Mouse (Mus musculus): ENCODE results near the gene Mboat2. TPM values are rescaled to one million over a fixed set of nuclear protein-coding genes. Genes with fewer than 3 reads are reported as not detected.

Gene Mboat2
- polyA plus RNA-seq, 1 experiment from 2014 or later: 69.0 TPM

DNA sequence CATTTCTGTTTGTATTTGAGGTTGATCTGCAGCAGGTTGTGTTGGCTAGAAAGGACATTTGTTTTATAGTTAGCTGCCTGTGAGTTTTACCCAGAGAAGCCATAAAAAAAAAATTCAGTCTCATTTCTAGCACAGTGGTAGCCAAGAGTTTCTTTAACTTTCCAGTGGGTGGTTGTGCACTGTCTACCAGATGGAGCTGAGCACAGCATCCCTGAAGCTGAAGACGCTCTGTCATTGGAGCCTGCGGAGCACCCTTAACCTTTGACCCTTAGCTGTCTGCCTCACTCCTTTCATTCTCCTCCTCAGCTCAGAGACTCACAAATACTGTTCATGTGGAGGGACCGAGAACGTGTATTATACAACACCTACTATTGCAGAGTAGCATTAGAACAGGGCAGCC is 40.2 kb downstream of the Mboat2 start:
- Histone ChIP-seq H3K4me3 (ENCODE audit: low read depth, low read length) (no peak overlapping the region), H3K27ac (ENCODE audit: low read length) (no peak overlapping the region), H3K9ac (ENCODE audit: low read depth, low read length) (no peak overlapping the region), H3K4me2 (ENCODE audit: low read length) (no peak overlapping the region), H3K36me3 (ENCODE audit: control insufficient read depth, insufficient read depth, low read length) (no peaks in the 10 kb centered on the region), H3K4me1 (ENCODE audit: control insufficient read depth, insufficient read depth, low read length) (peaks cover 1% of the 10 kb centered on the region; the same call in 1 of the 2 replicates), H3K9me3 (replicated peaks; ENCODE audit: control insufficient read depth, low read length, poor library complexity, severe bottlenecking) (no peaks in the 10 kb centered on the region), H3K27me3 (ENCODE audit: control insufficient read depth, insufficient read depth, low read depth, low read length) (no peaks in the 10 kb centered on the region)
- WGBS: 28% methylated on average over 4 of the region's 4 CpGs
- 0 out of 2 replicates have a peak, but pooled peaks have one; percentile 25 for ATAC-seq

DNA sequence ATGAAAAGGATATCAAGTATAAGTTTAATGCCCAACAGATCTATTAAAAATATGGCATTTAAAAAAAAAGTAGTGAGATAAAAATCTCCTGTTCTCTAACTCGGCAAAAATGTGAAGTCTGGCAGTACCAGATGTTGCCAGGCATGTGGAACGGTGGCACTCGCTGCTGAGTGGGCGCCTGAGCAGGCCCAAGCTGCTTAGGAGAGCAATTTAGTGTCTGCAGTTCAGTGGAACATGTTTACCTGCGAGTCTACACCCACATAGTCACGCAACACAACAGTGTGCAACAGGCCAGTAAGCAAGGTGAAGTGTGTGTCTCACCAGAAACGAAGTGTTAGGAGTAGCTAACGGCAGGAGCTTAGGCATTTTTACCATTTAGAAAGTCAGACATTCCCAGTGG is 41.6 kb downstream of the Mboat2 start:
- Histone ChIP-seq H3K36me3 (ENCODE audit: control insufficient read depth, insufficient read depth, low read length) (no peaks in the 10 kb centered on the region), H3K4me3 (ENCODE audit: low read depth, low read length) (no peak overlapping the region), H3K4me2 (ENCODE audit: low read length) (no peak overlapping the region), H3K9ac (ENCODE audit: low read depth, low read length) (no peak overlapping the region), H3K27me3 (ENCODE audit: control insufficient read depth, insufficient read depth, low read depth, low read length) (no peaks in the 10 kb centered on the region), H3K27ac (ENCODE audit: low read length) (no peak overlapping the region), H3K4me1 (ENCODE audit: control insufficient read depth, insufficient read depth, low read length) (peaks cover 2% of the 10 kb centered on the region; the same call in 1 of the 2 replicates), H3K9me3 (replicated peaks; ENCODE audit: control insufficient read depth, low read length, poor library complexity, severe bottlenecking) (no peaks in the 10 kb centered on the region)
- no peak for ATAC-seq
- WGBS: 81% methylated on average over 8 of the region's 8 CpGs

DNA sequence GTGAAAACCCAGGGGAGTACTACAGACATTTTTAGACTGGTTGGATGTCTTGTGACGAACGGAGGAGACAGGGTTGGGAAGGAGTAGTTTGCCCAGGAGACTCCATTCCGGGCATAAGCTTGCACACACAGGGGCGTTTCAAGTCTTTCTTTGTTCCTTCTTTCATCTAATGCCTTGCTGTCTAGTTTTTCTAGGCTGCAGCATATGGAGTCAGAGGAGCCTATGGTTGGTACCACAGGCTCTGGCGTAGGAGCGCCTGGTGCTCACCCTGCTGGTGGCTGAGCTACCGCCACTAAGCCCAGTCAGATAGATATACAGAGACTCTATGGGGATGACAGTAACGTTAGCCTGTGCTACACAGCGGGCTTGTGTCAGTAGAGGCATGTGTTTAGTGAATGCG is 42.0 kb downstream of the Mboat2 start:
- Histone ChIP-seq H3K27me3 (ENCODE audit: control insufficient read depth, insufficient read depth, low read depth, low read length) (no peaks in the 10 kb centered on the region), H3K9ac (ENCODE audit: low read depth, low read length) (no peak overlapping the region), H3K4me2 (ENCODE audit: low read length) (no peak overlapping the region), H3K4me1 (ENCODE audit: control insufficient read depth, insufficient read depth, low read length) (peaks cover 2% of the 10 kb centered on the region; the same call in 1 of the 2 replicates), H3K36me3 (ENCODE audit: control insufficient read depth, insufficient read depth, low read length) (no peaks in the 10 kb centered on the region), H3K4me3 (ENCODE audit: low read depth, low read length) (no peak overlapping the region), H3K9me3 (replicated peaks; ENCODE audit: control insufficient read depth, low read length, poor library complexity, severe bottlenecking) (no peaks in the 10 kb centered on the region), H3K27ac (ENCODE audit: low read length) (no peak overlapping the region)
- peak; percentile 54; the same call in 1 of the 2 replicates for ATAC-seq
- 70% methylated on average over 10 of the region's 10 CpGs for WGBS

DNA sequence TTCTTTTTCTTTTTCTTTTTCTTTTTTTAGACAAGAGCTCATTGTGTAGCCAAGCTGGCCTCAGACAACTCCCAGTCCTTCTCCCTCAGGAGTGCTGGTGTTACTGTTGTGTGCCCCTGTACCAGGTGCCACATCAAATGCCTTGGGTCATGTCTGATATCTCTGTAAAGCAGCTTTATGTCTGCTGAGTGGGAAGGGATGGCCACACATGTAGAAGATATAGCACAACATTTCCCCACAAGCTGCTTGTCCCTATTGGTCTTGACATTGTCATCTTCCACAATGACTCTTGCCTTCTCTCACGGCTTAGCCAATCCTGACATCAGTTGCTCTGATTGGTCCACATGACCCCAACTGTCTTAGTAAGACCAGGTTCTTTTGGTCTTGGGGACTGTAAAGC is 45.2 kb downstream of the Mboat2 start:
- no peaks in the 10 kb centered on the region for H3K9me3 ChIP-seq (replicated peaks; ENCODE audit: control insufficient read depth, low read length, poor library complexity, severe bottlenecking)
- ATAC-seq: no peak
- no peaks in the 10 kb centered on the region for H3K36me3 ChIP-seq (ENCODE audit: control insufficient read depth, insufficient read depth, low read length)
- no peak overlapping the region for H3K27ac ChIP-seq (ENCODE audit: low read length)
- no peaks in the 10 kb centered on the region for H3K27me3 ChIP-seq (ENCODE audit: control insufficient read depth, insufficient read depth, low read depth, low read length)
- no peak overlapping the region for H3K9ac ChIP-seq (ENCODE audit: low read depth, low read length)
- 75% methylated on average over 1 of the region's 1 CpGs for WGBS
- peaks cover 6% of the 10 kb centered on the region; the same call in 1 of the 2 replicates for H3K4me1 ChIP-seq (ENCODE audit: control insufficient read depth, insufficient read depth, low read length)
- H3K4me2 ChIP-seq (ENCODE audit: low read length): no peak overlapping the region
- H3K4me3 ChIP-seq (ENCODE audit: low read depth, low read length): no peak overlapping the region

DNA sequence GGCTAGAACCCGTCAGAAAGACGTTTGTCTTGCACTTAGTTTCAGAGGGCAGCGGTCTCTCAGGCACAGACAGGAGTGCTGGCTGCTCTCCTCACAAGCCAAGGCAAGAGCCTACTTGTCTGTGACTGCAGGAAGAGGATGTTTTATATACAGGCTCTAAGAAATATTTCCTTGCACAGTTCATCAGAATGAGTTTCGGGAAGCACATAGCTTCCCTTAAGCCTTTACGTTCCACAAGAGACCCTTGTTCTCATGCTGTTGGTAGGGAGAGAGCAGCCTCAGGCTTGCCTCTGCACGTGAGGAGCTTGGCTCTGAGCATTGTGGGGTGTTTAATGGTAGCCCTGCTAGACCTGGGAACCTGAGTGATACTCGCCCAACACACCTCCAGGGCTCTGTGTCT is 46.6 kb downstream of the Mboat2 start:
- 81% methylated on average over 7 of the region's 7 CpGs for WGBS
- ATAC-seq: no peak
- H3K4me2 ChIP-seq (ENCODE audit: low read length): no peak overlapping the region

DNA sequence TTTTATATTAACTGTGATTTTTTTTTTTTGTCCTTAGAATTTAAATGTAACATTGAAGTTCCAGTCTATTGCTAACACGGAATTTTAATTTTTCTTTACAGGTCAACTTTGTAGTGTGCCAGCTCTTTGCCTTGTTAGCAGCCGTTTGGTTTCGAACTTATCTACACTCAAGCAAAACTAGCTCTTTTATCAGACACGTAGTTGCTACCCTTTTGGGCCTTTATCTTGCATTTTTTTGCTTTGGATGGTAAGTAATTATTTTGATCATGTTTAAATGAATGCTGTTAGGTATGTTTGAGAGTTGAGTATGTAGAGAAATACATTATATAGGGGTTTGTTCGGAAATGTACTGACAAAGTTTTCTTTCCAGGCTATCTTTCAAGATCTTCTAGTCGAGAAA is 47.4 kb downstream of the Mboat2 start:
- WGBS: 91% methylated on average over 6 of the region's 6 CpGs
- Histone ChIP-seq H3K4me3 (ENCODE audit: low read depth, low read length) (no peak overlapping the region), H3K9me3 (replicated peaks; ENCODE audit: control insufficient read depth, low read length, poor library complexity, severe bottlenecking) (no peaks in the 10 kb centered on the region), H3K36me3 (ENCODE audit: control insufficient read depth, insufficient read depth, low read length) (no peaks in the 10 kb centered on the region), H3K27me3 (ENCODE audit: control insufficient read depth, insufficient read depth, low read depth, low read length) (no peaks in the 10 kb centered on the region), H3K4me1 (ENCODE audit: control insufficient read depth, insufficient read depth, low read length) (peaks cover 6% of the 10 kb centered on the region; the same call in 1 of the 2 replicates), H3K4me2 (ENCODE audit: low read length) (no peak overlapping the region), H3K27ac (ENCODE audit: low read length) (no peak overlapping the region), H3K9ac (ENCODE audit: low read depth, low read length) (no peak overlapping the region)
- ATAC-seq: no peak

More for the DNA sequence above, 46.6 kb downstream of the Mboat2 start:
- Histone ChIP-seq H3K27ac (ENCODE audit: low read length) (no peak overlapping the region), H3K9me3 (replicated peaks; ENCODE audit: control insufficient read depth, low read length, poor library complexity, severe bottlenecking) (no peaks in the 10 kb centered on the region), H3K4me1 (ENCODE audit: control insufficient read depth, insufficient read depth, low read length) (peaks cover 6% of the 10 kb centered on the region; the same call in 1 of the 2 replicates), H3K4me3 (ENCODE audit: low read depth, low read length) (no peak overlapping the region), H3K27me3 (ENCODE audit: control insufficient read depth, insufficient read depth, low read depth, low read length) (no peaks in the 10 kb centered on the region), H3K36me3 (ENCODE audit: control insufficient read depth, insufficient read depth, low read length) (no peaks in the 10 kb centered on the region), H3K9ac (ENCODE audit: low read depth, low read length) (no peak overlapping the region)

DNA sequence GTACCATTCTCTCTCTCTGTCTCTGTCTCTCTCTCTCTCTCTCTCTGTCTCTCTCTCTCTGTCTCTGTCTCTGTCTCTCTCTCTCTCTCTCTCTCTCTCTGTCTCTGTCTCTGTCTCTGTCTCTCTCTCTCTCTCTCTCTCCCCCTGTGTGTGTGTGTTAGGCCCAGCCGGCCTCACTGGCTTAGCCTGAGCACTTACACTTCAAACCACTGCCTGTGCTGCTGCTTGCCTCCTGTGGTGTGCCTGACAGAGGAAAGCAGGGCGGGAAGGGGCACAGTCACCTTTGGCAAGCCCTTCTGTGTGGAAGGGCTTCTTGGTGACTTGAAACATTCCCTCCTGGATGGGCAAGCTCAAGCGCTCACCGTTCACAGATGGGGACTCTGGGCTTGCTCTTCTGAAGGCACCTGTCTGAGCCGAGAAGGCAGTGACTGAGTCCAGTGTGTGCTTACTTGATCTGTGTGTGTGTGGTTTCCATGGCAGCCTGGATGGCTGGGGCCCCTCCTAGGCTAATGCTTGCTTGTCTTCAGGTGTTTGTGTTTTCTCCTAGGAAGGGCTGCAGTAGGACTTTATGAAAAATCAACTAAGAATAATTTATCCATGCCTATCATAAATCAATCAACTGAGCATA is 48.2 kb downstream of the Mboat2 start:
- no peaks in the 10 kb centered on the region for H3K9me3 ChIP-seq (replicated peaks; ENCODE audit: control insufficient read depth, low read length, poor library complexity, severe bottlenecking)
- 33% methylated on average over 5 of the region's 5 CpGs for WGBS
- peak; percentile 82 for ATAC-seq
- H3K9ac ChIP-seq (ENCODE audit: low read depth, low read length): no peak overlapping the region
- peaks cover 6% of the 10 kb centered on the region; the same call in 1 of the 2 replicates for H3K4me1 ChIP-seq (ENCODE audit: control insufficient read depth, insufficient read depth, low read length)
- H3K4me3 ChIP-seq (ENCODE audit: low read depth, low read length): no peak overlapping the region
- no peak overlapping the region; the same call in 1 of the 2 replicates for H3K27ac ChIP-seq (ENCODE audit: low read length)
- peaks cover 4% of the 10 kb centered on the region; the same call in 1 of the 2 replicates for H3K36me3 ChIP-seq (ENCODE audit: control insufficient read depth, insufficient read depth, low read length)
- H3K27me3 ChIP-seq (ENCODE audit: control insufficient read depth, insufficient read depth, low read depth, low read length): no peaks in the 10 kb centered on the region
- H3K4me2 ChIP-seq (ENCODE audit: low read length): no peak overlapping the region

DNA sequence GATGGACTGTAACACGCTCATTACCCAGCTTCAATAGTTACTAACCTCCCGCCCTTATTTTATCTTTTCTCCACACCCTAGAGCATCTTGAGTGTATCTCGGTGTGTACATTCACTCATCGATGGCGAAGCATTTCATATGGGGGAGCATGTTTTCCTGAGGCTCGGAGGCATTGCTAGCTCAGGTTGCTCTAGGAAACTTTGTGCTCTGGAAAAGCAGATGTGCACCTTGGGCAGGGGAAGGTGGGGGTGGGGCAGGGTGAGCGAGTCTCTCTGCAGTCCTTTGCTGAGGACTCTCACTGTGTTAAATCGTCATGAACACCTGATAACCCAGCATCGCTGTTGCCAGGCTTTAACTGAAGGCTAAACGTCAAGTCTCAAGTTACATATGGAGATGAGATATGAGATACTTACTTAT is 48.9 kb downstream of the Mboat2 start:
- ATAC-seq: no peak
- no peaks in the 10 kb centered on the region for H3K27me3 ChIP-seq (ENCODE audit: control insufficient read depth, insufficient read depth, low read depth, low read length)
- H3K36me3 ChIP-seq (ENCODE audit: control insufficient read depth, insufficient read depth, low read length): peaks cover 4% of the 10 kb centered on the region
- WGBS: 84% methylated on average over 10 of the region's 10 CpGs
- no peak overlapping the region for H3K9ac ChIP-seq (ENCODE audit: low read depth, low read length)
- no peaks in the 10 kb centered on the region for H3K9me3 ChIP-seq (replicated peaks; ENCODE audit: control insufficient read depth, low read length, poor library complexity, severe bottlenecking)
- H3K4me1 ChIP-seq (ENCODE audit: control insufficient read depth, insufficient read depth, low read length): peaks cover 6% of the 10 kb centered on the region; the same call in 1 of the 2 replicates
- H3K4me3 ChIP-seq (ENCODE audit: low read depth, low read length): no peak overlapping the region
- no peak overlapping the region for H3K27ac ChIP-seq (ENCODE audit: low read length)
- no peak overlapping the region for H3K4me2 ChIP-seq (ENCODE audit: low read length)

DNA sequence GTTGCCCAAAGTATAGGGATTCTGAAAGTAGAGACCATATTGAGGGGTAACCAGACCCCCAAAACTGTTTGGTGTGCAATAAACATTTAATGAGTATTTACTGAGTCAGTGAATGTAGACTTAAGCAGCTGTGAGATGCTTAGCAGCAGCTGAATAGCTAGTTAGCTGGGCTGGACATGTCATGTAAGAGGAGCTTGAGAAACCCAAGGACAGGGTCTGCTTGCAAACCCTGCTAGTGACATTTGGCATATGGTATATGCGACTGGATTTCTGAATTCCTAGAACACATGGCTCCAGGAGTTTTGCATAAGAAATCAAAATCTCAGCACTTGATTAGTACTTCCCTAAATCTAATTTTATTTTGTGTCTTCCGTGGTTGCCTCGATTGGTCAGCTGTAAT is 52.6 kb downstream of the Mboat2 start:
- Histone ChIP-seq H3K9ac (ENCODE audit: low read depth, low read length) (no peak overlapping the region), H3K27ac (ENCODE audit: low read length) (no peak overlapping the region), H3K9me3 (replicated peaks; ENCODE audit: control insufficient read depth, low read length, poor library complexity, severe bottlenecking) (no peaks in the 10 kb centered on the region), H3K4me1 (ENCODE audit: control insufficient read depth, insufficient read depth, low read length) (0 out of 2 replicates have a peak, but pooled peaks cover 4% of the 10 kb centered on the region), H3K4me3 (ENCODE audit: low read depth, low read length) (no peak overlapping the region), H3K27me3 (ENCODE audit: control insufficient read depth, insufficient read depth, low read depth, low read length) (no peaks in the 10 kb centered on the region), H3K4me2 (ENCODE audit: low read length) (no peak overlapping the region), H3K36me3 (ENCODE audit: control insufficient read depth, insufficient read depth, low read length) (peaks cover 10% of the 10 kb centered on the region)
- WGBS: 98% methylated on average over 3 of the region's 3 CpGs
- no peak for ATAC-seq
